Mouse (Mus musculus): ENCODE measurements around the gene Krt33a.

Gene Krt33a

GRCm38 (mm10) chr11:99985291-99986092 is 30.5 kb downstream of the Krt33a start:
- DNase-seq: no peak

- no peak for DNase-seq
Measured at GRCm38 (mm10) chr11:99983442-99983841, 32.6 kb downstream of the Krt33a start.

- DNase-seq: no peak
Measured at GRCm38 (mm10) chr11:99982731-99983130, 33.3 kb downstream of the Krt33a start.

- DNase-seq: no peak
Measured at GRCm38 (mm10) chr11:99978953-99979352, 37.1 kb downstream of the Krt33a start, which contains the start of gene Krtap29-1. Krtap29-1 (minus strand) TSS chr11:99979053.

GRCm38 (mm10) chr11:99965961-99966360 is 50.1 kb downstream of the Krt33a start:
- no peak for DNase-seq

GRCm38 (mm10) chr11:99964213-99964612 is 51.8 kb downstream of the Krt33a start:
- DNase-seq: no peak
